Mouse (Mus musculus) intestine, postnatal 0 days (tissue): ENCODE measurements around the gene B230118H07Rik. TPM values are rescaled to one million over a fixed set of nuclear protein-coding genes. Genes with fewer than 3 reads are reported as not detected.

Source experiments
- ATAC-seq: fragments of 200-750 bp; cut with Nextera tagmentation; 2 replicates; pipeline ENCODE4 v1.8.0; 2017; ENCODE audit warnings: mild to moderate bottlenecking, moderate TSS enrichment, moderate library complexity
- H3K27ac ChIP-seq: fragments of 300-500 bp; sonication (generic); 2 replicates; pipeline ENCODE4 v1.5.1; 2014; ENCODE audit warnings: mild to moderate bottlenecking, low read depth, low read length, moderate library complexity
- H3K27me3 ChIP-seq: fragments of 300-500 bp; sonication (generic); replicated peaks from 2 replicates; pipeline ENCODE4 v1.6.1; 2014; ENCODE audit warnings: low read length, mixed read lengths; ENCODE audit not compliant: control insufficient read depth, insufficient read depth
- H3K36me3 ChIP-seq: fragments of 300-500 bp; sonication (generic); 2 replicates; pipeline ENCODE4 v1.6.1; 2014; ENCODE audit warnings: mild to moderate bottlenecking, moderate library complexity; ENCODE audit not compliant: control insufficient read depth, insufficient read depth
- H3K4me1 ChIP-seq: fragments of 300-500 bp; sonication (generic); replicated peaks from 2 replicates; pipeline ENCODE4 v1.6.1; 2014; ENCODE audit warnings: antibody characterized with exemption, low read length, mixed read lengths; ENCODE audit not compliant: control insufficient read depth, insufficient read depth
- H3K4me2 ChIP-seq: fragments of 300-500 bp; sonication (generic); replicated peaks from 2 replicates; pipeline ENCODE4 v1.6.1; 2014; ENCODE audit warnings: low read depth, mild to moderate bottlenecking, moderate library complexity
- H3K4me3 ChIP-seq: fragments of 300-500 bp; sonication (generic); 2 replicates; pipeline ENCODE4 v1.5.1; 2014; ENCODE audit warnings: low read depth, low read length
- H3K9ac ChIP-seq: fragments of 300-500 bp; sonication (generic); 2 replicates; pipeline ENCODE4 v1.6.1; 2014; ENCODE audit warnings: mild to moderate bottlenecking, low read depth, low read length
- H3K9me3 ChIP-seq: fragments of 300-500 bp; sonication (generic); 2 replicates; pipeline ENCODE4 v1.6.1; 2016; ENCODE audit warnings: mixed run types; ENCODE audit not compliant: control insufficient read depth
- CTCF ChIP-seq: sonication (generic); IDR thresholded peaks from 2 replicates; pipeline ENCODE4 v1.5.1; 2016; ENCODE audit warnings: low read depth, mild to moderate bottlenecking, control low read depth, antibody characterized with exemption, moderate library complexity
- WGBS: fragments of 180-500 bp; shearing (Covaris S2); extraction: QIAGEN DNeasy Blood & Tissue Kit; methylation state at CpG from one replicate; pipeline ENCODE4 v1.1.7; 2014; 5-methylcytosine and 5-hydroxymethylcytosine counted together
- polyA plus RNA-seq: library from polyadenylated mRNA; unstranded; fragments of >200 nt; fragmentation: Nextera tagmentation; extraction: Ambion mirVana; gene quantifications from 2 replicates; pipeline ENCODE4 v1.2.1, GENCODE M21; 2015

The B230118H07Rik gene
- polyA plus RNA-seq, 1 experiment from 2014 or later, result 33.6 TPM

GRCm38 (mm10) chr2:101645841-101646240, 3.5 kb downstream of the B230118H07Rik start:
- WGBS, result 87% methylated on average over 1 of the region's 1 CpGs

GRCm38 (mm10) chr2:101639840-101640350, 9.4 kb downstream of the B230118H07Rik start:
- ATAC-seq, result no peak
- no peak overlapping the region for H3K9ac ChIP-seq
- H3K27ac ChIP-seq, result no peak overlapping the region
- no peaks in the 10 kb centered on the region for H3K27me3 ChIP-seq
- no peak for TF ChIP-seq CTCF
- WGBS, result 72% methylated on average over 3 of the region's 3 CpGs
- no peak overlapping the region for H3K4me2 ChIP-seq
- H3K4me1 ChIP-seq, result no peaks in the 10 kb centered on the region
- H3K36me3 ChIP-seq, result no peaks in the 10 kb centered on the region
- no peak overlapping the region for H3K4me3 ChIP-seq
- H3K9me3 ChIP-seq, result no peaks in the 10 kb centered on the region

More at GRCm38 (mm10) chr2:101645841-101646240, 3.5 kb downstream of the B230118H07Rik start:
- Histone ChIP-seq H3K27ac (no peak overlapping the region), H3K4me2 (no peak overlapping the region), H3K36me3 (no peaks in the 10 kb centered on the region), H3K4me1 (no peaks in the 10 kb centered on the region), H3K27me3 (no peaks in the 10 kb centered on the region), H3K9me3 (no peaks in the 10 kb centered on the region), H3K4me3 (no peak overlapping the region), H3K9ac (no peak overlapping the region)
- TF ChIP-seq CTCF, result no peak
- no peak for ATAC-seq

- WGBS, result 65% methylated on average over 7 of the region's 7 CpGs
- Histone ChIP-seq H3K4me3 (no peak overlapping the region), H3K27me3 (no peaks in the 10 kb centered on the region), H3K9ac (no peak overlapping the region), H3K36me3 (no peaks in the 10 kb centered on the region), H3K4me2 (no peak overlapping the region), H3K9me3 (no peaks in the 10 kb centered on the region), H3K4me1 (no peaks in the 10 kb centered on the region), H3K27ac (no peak overlapping the region)
- TF ChIP-seq CTCF, result no peak
- no peak for ATAC-seq
Measured at GRCm38 (mm10) chr2:101638979-101639839, 10.1 kb downstream of the B230118H07Rik start.

- Histone ChIP-seq H3K9me3 (no peaks in the 10 kb centered on the region), H3K36me3 (no peaks in the 10 kb centered on the region), H3K4me3 (peak overlapping the region; percentile 63), H3K27me3 (no peaks in the 10 kb centered on the region), H3K4me2 (peak overlapping the region; percentile 68), H3K27ac (peak overlapping the region; percentile 42), H3K9ac (peak overlapping the region; percentile 41; the same call in 1 of the 2 replicates), H3K4me1 (no peaks in the 10 kb centered on the region)
- WGBS, result 2% methylated on average over 31 of the region's 31 CpGs
- TF ChIP-seq CTCF, result 0 out of 2 replicates have a peak, but pooled peaks have one; percentile 10
- ATAC-seq, result peak; percentile 99
Measured at GRCm38 (mm10) chr2:101628297-101629236, 20.8 kb downstream of the B230118H07Rik start.

- Histone ChIP-seq H3K4me2 (no peak overlapping the region), H3K27me3 (no peaks in the 10 kb centered on the region), H3K4me3 (no peak overlapping the region), H3K27ac (no peak overlapping the region), H3K4me1 (no peaks in the 10 kb centered on the region), H3K36me3 (no peaks in the 10 kb centered on the region), H3K9me3 (no peaks in the 10 kb centered on the region), H3K9ac (no peak overlapping the region)
- TF ChIP-seq CTCF, result no peak
- ATAC-seq, result no peak
Measured at GRCm38 (mm10) chr2:101627227-101627626, 22.1 kb downstream of the B230118H07Rik start.

- Histone ChIP-seq H3K4me3 (no peak within 1 kb of the TSS), H3K4me2 (no peak within 1 kb of the TSS), H3K27ac (no peak within 1 kb of the TSS), H3K36me3 (no peaks in the 10 kb centered on the region), H3K9me3 (no peaks in the 10 kb centered on the region), H3K9ac (no peak within 1 kb of the TSS), H3K4me1 (no peaks in the 10 kb centered on the region), H3K27me3 (no peaks in the 10 kb centered on the region)
- 55% methylated on average over 4 of the region's 4 CpGs for WGBS
- TF ChIP-seq CTCF, result no peak
- no peak for ATAC-seq
Measured at GRCm38 (mm10) chr2:101624526-101624925, 24.8 kb downstream of the B230118H07Rik start, which contains the start of gene Rag2. Rag2 (plus strand) TSS chr2:101624718.
